Mouse (Mus musculus) liver, embryonic 16.5 days (tissue): ENCODE data around the gene Pofut1. TPM values are rescaled to one million over a fixed set of nuclear protein-coding genes. Genes with fewer than 3 reads are reported as not detected.

Experiments used
- ATAC-seq: fragments of 200-750 bp; cut with Nextera tagmentation; 2 replicates; pipeline ENCODE4 v1.8.0; 2017; ENCODE audit warnings: low read depth, mild to moderate bottlenecking, moderate number of reproducible peaks, moderate library complexity
- H3K27ac ChIP-seq: fragments of 300-500 bp; sonication (generic); 2 replicates; pipeline ENCODE4 v1.5.1; 2014; ENCODE audit warnings: mild to moderate bottlenecking, low read length
- H3K27me3 ChIP-seq: fragments of 300-500 bp; sonication (generic); 2 replicates; pipeline ENCODE4 v1.6.1; 2014; ENCODE audit warnings: low read depth, low read length, mixed read lengths; ENCODE audit not compliant: control insufficient read depth, insufficient read depth
- H3K36me3 ChIP-seq: fragments of 300-500 bp; sonication (generic); 2 replicates; pipeline ENCODE4 v1.6.1; 2014; ENCODE audit warnings: mild to moderate bottlenecking; ENCODE audit not compliant: control insufficient read depth, insufficient read depth
- H3K4me1 ChIP-seq: fragments of 300-500 bp; sonication (generic); 2 replicates; pipeline ENCODE4 v1.6.1; 2014; ENCODE audit warnings: low read depth, low read length, mixed read lengths; ENCODE audit not compliant: control insufficient read depth
- H3K4me2 ChIP-seq: fragments of 300-500 bp; sonication (generic); 2 replicates; pipeline ENCODE4 v1.6.1; 2014; ENCODE audit warnings: low read depth, low read length, mixed read lengths
- H3K4me3 ChIP-seq: fragments of 300-500 bp; sonication (generic); 2 replicates; pipeline ENCODE4 v1.5.1; 2014; ENCODE audit warnings: low read depth, mild to moderate bottlenecking, low read length
- H3K9ac ChIP-seq: fragments of 300-500 bp; sonication (generic); 2 replicates; pipeline ENCODE4 v1.6.1; 2014; ENCODE audit warnings: low read depth, low read length
- H3K9me3 ChIP-seq: fragments of 300-500 bp; sonication (generic); replicated peaks from 2 replicates; pipeline ENCODE4 v1.6.1; 2016; ENCODE audit warnings: low read length; ENCODE audit not compliant: control insufficient read depth
- WGBS: fragments of 180-500 bp; shearing (Covaris S2); extraction: QIAGEN DNeasy Blood & Tissue Kit; methylation state at CpG from one replicate; pipeline ENCODE4 v1.1.7; 2014; ENCODE audit not compliant: insufficient replicate concordance; 5-methylcytosine and 5-hydroxymethylcytosine counted together
- polyA plus RNA-seq: library from polyadenylated mRNA; unstranded; fragments of >200 nt; fragmentation: Nextera tagmentation; extraction: Ambion mirVana; gene quantifications from 2 replicates; pipeline ENCODE4 v1.2.1, GENCODE M21; 2015

Pofut1 gene
- polyA plus RNA-seq, 1 experiment from 2014 or later, result 2.8 TPM

GRCm38 (mm10) chr2:153290938-153291928, 49.9 kb downstream of the Pofut1 start, which contains the start of gene Kif3b:
Kif3b (plus strand) TSS chr2:153291413.
- peak within 1 kb of the TSS; percentile 92 for H3K4me2 ChIP-seq
- peak within 1 kb of the TSS; percentile 84 for H3K4me3 ChIP-seq
- no peak within 1 kb of the TSS; the same call in 1 of the 2 replicates for H3K27ac ChIP-seq
- no peaks in the 10 kb centered on the region for H3K36me3 ChIP-seq
- H3K27me3 ChIP-seq, result no peaks in the 10 kb centered on the region
- under 1% methylated on average over 63 of the region's 63 CpGs for WGBS
- ATAC-seq, result peak; percentile 86
- H3K9me3 ChIP-seq, result no peaks in the 10 kb centered on the region
- peaks cover 16% of the 10 kb centered on the region for H3K4me1 ChIP-seq
- H3K9ac ChIP-seq, result peak within 1 kb of the TSS; percentile 81

- H3K9me3 ChIP-seq, result no peaks in the 10 kb centered on the region
- peaks cover 16% of the 10 kb centered on the region for H3K4me1 ChIP-seq
- H3K27ac ChIP-seq, result no peak overlapping the region
- H3K9ac ChIP-seq, result no peak overlapping the region
- no peaks in the 10 kb centered on the region for H3K27me3 ChIP-seq
- H3K4me3 ChIP-seq, result peak overlapping the region; percentile 84
- 23% methylated on average over 7 of the region's 7 CpGs for WGBS
- no peaks in the 10 kb centered on the region for H3K36me3 ChIP-seq
- ATAC-seq, result peak; percentile 45
- H3K4me2 ChIP-seq, result peak overlapping the region; percentile 92
Measured at GRCm38 (mm10) chr2:153292305-153292861, 51.0 kb downstream of the Pofut1 start.

- Histone ChIP-seq H3K27me3 (no peaks in the 10 kb centered on the region), H3K27ac (no peak overlapping the region), H3K4me3 (no peak overlapping the region), H3K36me3 (no peaks in the 10 kb centered on the region), H3K4me1 (peaks cover 25% of the 10 kb centered on the region), H3K9ac (no peak overlapping the region), H3K9me3 (no peaks in the 10 kb centered on the region), H3K4me2 (no peak overlapping the region)
- ATAC-seq, result no peak
- WGBS, result 77% methylated on average over 4 of the region's 4 CpGs
Measured at GRCm38 (mm10) chr2:153295196-153295595, 53.9 kb downstream of the Pofut1 start.

- H3K27me3 ChIP-seq, result no peaks in the 10 kb centered on the region
- H3K36me3 ChIP-seq, result no peaks in the 10 kb centered on the region
- H3K4me3 ChIP-seq, result no peak overlapping the region
- 81% methylated on average over 4 of the region's 4 CpGs for WGBS
- peaks cover 9% of the 10 kb centered on the region for H3K4me1 ChIP-seq
- no peaks in the 10 kb centered on the region for H3K9me3 ChIP-seq
- ATAC-seq, result no peak
- no peak overlapping the region for H3K9ac ChIP-seq
- H3K4me2 ChIP-seq, result no peak overlapping the region
- no peak overlapping the region for H3K27ac ChIP-seq
Measured at GRCm38 (mm10) chr2:153297771-153298170, 56.4 kb downstream of the Pofut1 start.

GRCm38 (mm10) chr2:153298460-153298859, 57.1 kb downstream of the Pofut1 start:
- Histone ChIP-seq H3K36me3 (no peaks in the 10 kb centered on the region), H3K9me3 (no peaks in the 10 kb centered on the region), H3K4me3 (no peak overlapping the region), H3K4me2 (no peak overlapping the region), H3K27me3 (no peaks in the 10 kb centered on the region), H3K9ac (no peak overlapping the region), H3K4me1 (peaks cover 9% of the 10 kb centered on the region), H3K27ac (0 out of 2 replicates have a peak overlapping the region, but pooled peaks have one; percentile 11)
- ATAC-seq, result no peak
- WGBS, result 43% methylated on average over 4 of the region's 4 CpGs

- H3K9ac ChIP-seq, result no peak overlapping the region
- peak; percentile 41; the same call in 1 of the 2 replicates for ATAC-seq
- H3K36me3 ChIP-seq, result no peaks in the 10 kb centered on the region
Measured at GRCm38 (mm10) chr2:153298863-153299262, 57.5 kb downstream of the Pofut1 start.

GRCm38 (mm10) chr2:153301123-153301522, 59.8 kb downstream of the Pofut1 start:
- Histone ChIP-seq H3K27me3 (no peaks in the 10 kb centered on the region), H3K4me1 (peaks cover 9% of the 10 kb centered on the region), H3K4me3 (no peak overlapping the region), H3K9ac (no peak overlapping the region), H3K36me3 (no peaks in the 10 kb centered on the region), H3K4me2 (no peak overlapping the region), H3K9me3 (no peaks in the 10 kb centered on the region), H3K27ac (no peak overlapping the region)
- no peak for ATAC-seq
- 85% methylated on average over 5 of the region's 5 CpGs for WGBS

More at GRCm38 (mm10) chr2:153298863-153299262, 57.5 kb downstream of the Pofut1 start:
- no peaks in the 10 kb centered on the region for H3K9me3 ChIP-seq
- 0 out of 2 replicates have a peak overlapping the region, but pooled peaks have one; percentile 11 for H3K27ac ChIP-seq
- H3K4me1 ChIP-seq, result peaks cover 9% of the 10 kb centered on the region
- H3K4me2 ChIP-seq, result no peak overlapping the region
- no peaks in the 10 kb centered on the region for H3K27me3 ChIP-seq
- 29% methylated on average over 4 of the region's 4 CpGs for WGBS
- H3K4me3 ChIP-seq, result no peak overlapping the region

GRCm38 (mm10) chr2:153305240-153305639, 63.9 kb downstream of the Pofut1 start:
- 67% methylated on average over 6 of the region's 6 CpGs for WGBS
- H3K9me3 ChIP-seq, result no peaks in the 10 kb centered on the region
- no peaks in the 10 kb centered on the region for H3K36me3 ChIP-seq
- H3K9ac ChIP-seq, result no peak overlapping the region
- no peaks in the 10 kb centered on the region for H3K4me1 ChIP-seq
- H3K27ac ChIP-seq, result no peak overlapping the region
- no peaks in the 10 kb centered on the region for H3K27me3 ChIP-seq
- no peak overlapping the region for H3K4me2 ChIP-seq
- no peak for ATAC-seq
- no peak overlapping the region for H3K4me3 ChIP-seq

GRCm38 (mm10) chr2:153308586-153308985, 67.3 kb downstream of the Pofut1 start:
- Histone ChIP-seq H3K9ac (no peak overlapping the region), H3K4me3 (no peak overlapping the region), H3K36me3 (no peaks in the 10 kb centered on the region), H3K27ac (no peak overlapping the region), H3K4me1 (no peaks in the 10 kb centered on the region; the same call in 1 of the 2 replicates), H3K27me3 (no peaks in the 10 kb centered on the region), H3K9me3 (no peaks in the 10 kb centered on the region), H3K4me2 (no peak overlapping the region)
- ATAC-seq, result no peak
- 71% methylated on average over 7 of the region's 7 CpGs for WGBS
